Mouse (Mus musculus) frontal cortex, postnatal 14 days (tissue): ENCODE data around the gene Pin1rt1.
A peak's percentile ranks its signal among the peaks of the same experiment; 100 is the strongest.

Experiments
- DNase-seq, 2 experiments: peaks; one replicate each; pipeline ENCODE4 v3.0.0; 2022; ENCODE audit warnings: low spot score in 2 of 2

Gene Pin1rt1

GRCm38 (mm10) chr2:104712486-104712809, 3.7 kb downstream of the Pin1rt1 start:
- DNase-seq, result no peak

GRCm38 (mm10) chr2:104711585-104712485, 4.3 kb downstream of the Pin1rt1 start, which contains the start of gene Tcp11l1:
Gene Tcp11l1 (minus strand): TSS chr2:104712169.
- peak; percentile 52 to 55 for DNase-seq

- no peak for DNase-seq
Observed at GRCm38 (mm10) chr2:104710670-104711370, 5.4 kb downstream of the Pin1rt1 start.

- DNase-seq, result no peak
Observed at GRCm38 (mm10) chr2:104709786-104710337, 6.3 kb downstream of the Pin1rt1 start.

- no peak for DNase-seq
Observed at GRCm38 (mm10) chr2:104704355-104704754, 11.8 kb downstream of the Pin1rt1 start.

GRCm38 (mm10) chr2:104703158-104703557, 13.0 kb downstream of the Pin1rt1 start:
- DNase-seq, result no peak

- DNase-seq, result no peak
Observed at GRCm38 (mm10) chr2:104699659-104700058, 16.5 kb downstream of the Pin1rt1 start.

GRCm38 (mm10) chr2:104692551-104692950, 23.6 kb downstream of the Pin1rt1 start:
- no peak for DNase-seq

GRCm38 (mm10) chr2:104690720-104691119, 25.5 kb downstream of the Pin1rt1 start:
- DNase-seq, result no peak

GRCm38 (mm10) chr2:104688724-104689123, 27.5 kb downstream of the Pin1rt1 start:
- no peak for DNase-seq

- no peak for DNase-seq
Observed at GRCm38 (mm10) chr2:104688321-104688720, 27.9 kb downstream of the Pin1rt1 start.

GRCm38 (mm10) chr2:104687261-104687660, 28.9 kb downstream of the Pin1rt1 start:
- DNase-seq, result no peak

GRCm38 (mm10) chr2:104685418-104685817, 30.8 kb downstream of the Pin1rt1 start:
- DNase-seq, result peak; percentile 54 to 75

GRCm38 (mm10) chr2:104684771-104685170, 31.4 kb downstream of the Pin1rt1 start:
- DNase-seq, result no peak

GRCm38 (mm10) chr2:104677326-104677725, 38.9 kb downstream of the Pin1rt1 start:
- DNase-seq, result no peak

GRCm38 (mm10) chr2:104671724-104672123, 44.5 kb downstream of the Pin1rt1 start:
- no peak for DNase-seq

GRCm38 (mm10) chr2:104669122-104669804, 46.9 kb downstream of the Pin1rt1 start:
- DNase-seq, result no peak
